Mouse (Mus musculus) CH12.LX (cell line): ENCODE results near the gene Chga.

Source experiments
- CTCF ChIP-seq, 2 experiments: IDR thresholded peaks in 1 of 2; conservative IDR thresholded peaks in 1 of 2; 2 replicates each; pipeline ENCODE4 v1.5.1; 2011 to 2012; ENCODE audit warnings: low read depth in 2 of 2, low read length in 2 of 2, improper control_type of control experiment in 1 of 2, inconsistent platforms in 1 of 2, mild to moderate bottlenecking in 1 of 2, moderate library complexity in 1 of 2
- ELF1 ChIP-seq: IDR thresholded peaks from 2 replicates; pipeline ENCODE4 v1.6.1; 2014; ENCODE audit warnings: low read depth, mild to moderate bottlenecking, inconsistent platforms, low read length, improper control_type of control experiment
- EP300 ChIP-seq: IDR thresholded peaks from 2 replicates; pipeline ENCODE4 v1.6.1; 2011; ENCODE audit warnings: low read length, improper control_type of control experiment
- HCFC1 ChIP-seq: IDR thresholded peaks from 2 replicates; pipeline ENCODE4 v1.6.1; 2012; ENCODE audit warnings: low read depth, mild to moderate bottlenecking, inconsistent platforms, low read length, improper control_type of control experiment
- MEF2A ChIP-seq: IDR thresholded peaks from 2 replicates; pipeline ENCODE4 v1.6.1; 2014; ENCODE audit warnings: low read depth, mild to moderate bottlenecking, inconsistent platforms, low read length, improper control_type of control experiment, borderline replicate concordance
- PAX5 ChIP-seq: IDR thresholded peaks from 2 replicates; pipeline ENCODE4 v1.6.1; 2012; ENCODE audit warnings: low read length, inconsistent platforms, mixed read lengths
- POLR2A ChIP-seq: IDR thresholded peaks from 2 replicates; pipeline ENCODE4 v1.6.1; 2011; ENCODE audit warnings: low read depth, mild to moderate bottlenecking, improper control_type of control experiment, low read length
- TCF12 ChIP-seq: IDR thresholded peaks from 2 replicates; pipeline ENCODE4 v1.6.1; 2014; ENCODE audit warnings: low read depth, mild to moderate bottlenecking, inconsistent platforms, low read length, improper control_type of control experiment
- USF1 ChIP-seq: IDR thresholded peaks from 2 replicates; pipeline ENCODE4 v1.6.1; 2014; ENCODE audit warnings: low read depth, mild to moderate bottlenecking, inconsistent platforms, low read length, improper control_type of control experiment
- ZNF384 ChIP-seq: IDR thresholded peaks from 2 replicates; pipeline ENCODE4 v1.6.1; 2012; ENCODE audit warnings: low read depth, low read length, improper control_type of control experiment, inconsistent platforms

DNA sequence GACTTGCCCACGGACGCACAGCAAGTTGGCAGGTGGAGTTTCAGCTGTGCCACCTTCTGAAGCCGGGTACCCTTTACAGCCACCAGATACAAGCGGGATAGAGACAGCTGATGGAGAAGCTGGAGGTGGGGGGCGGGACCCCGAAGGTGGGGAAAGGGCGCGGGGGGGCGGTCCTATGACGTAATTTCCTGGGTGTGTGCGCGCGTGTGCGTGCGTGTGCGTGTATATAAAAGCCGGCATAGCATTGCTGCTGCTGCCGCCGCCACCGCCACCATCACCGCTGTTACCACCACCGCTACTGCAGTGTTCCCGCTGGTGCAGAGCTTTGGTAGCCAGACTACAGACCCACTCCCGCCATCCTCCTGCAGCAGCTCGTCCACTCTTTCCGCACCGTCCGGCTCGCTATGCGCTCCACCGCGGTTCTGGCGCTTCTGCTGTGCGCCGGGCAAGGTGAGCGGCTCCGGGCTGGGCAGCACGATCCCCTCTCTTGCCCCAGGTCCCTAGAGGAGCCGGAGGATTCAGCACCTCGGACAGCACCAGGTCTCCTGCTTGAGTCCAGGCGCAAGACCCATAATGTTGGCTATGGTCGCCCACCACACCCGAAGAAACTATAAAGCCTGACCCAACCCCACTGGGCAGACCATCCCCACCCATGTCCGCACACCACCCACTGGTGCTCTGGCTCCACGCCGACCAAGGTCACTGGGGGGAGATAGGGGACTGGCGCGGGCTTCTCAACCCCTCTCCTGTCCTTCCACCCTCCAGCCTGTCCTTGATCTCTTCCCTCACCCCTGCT, at the start of gene Chga:
- TF ChIP-seq HCFC1 (no peak), USF1 (no peak), EP300 (no peak), POLR2A (no peak), PAX5 (no peak), ZNF384 (no peak), CTCF (conservative IDR thresholded peaks at IDR 0.05 in 1 of 2, IDR thresholded peaks at IDR 0.05 in 1 of 2; ENCODE audit: low read depth in 2 of 2, low read length in 2 of 2) (no peak), ELF1 (no peak), MEF2A (no peak), TCF12 (no peak)
